Mouse (Mus musculus): ENCODE data around the gene Dapk1. TPM values are rescaled to one million over a fixed set of nuclear protein-coding genes. Genes with fewer than 3 reads are reported as not detected.

The Dapk1 gene
- polyA plus RNA-seq, 1 experiment, result 21.5 TPM

- Histone ChIP-seq H3K4me3 (ENCODE audit: extremely low read depth, insufficient read depth, insufficient read length) (no peak overlapping the region), H3K4me1 (ENCODE audit: control insufficient read depth, insufficient read depth, insufficient read length) (no peaks in the 10 kb centered on the region), H3K27ac (ENCODE audit: insufficient read depth, low read length) (no peak overlapping the region), H3K36me3 (ENCODE audit: control insufficient read depth, insufficient read depth, low read length) (no peaks in the 10 kb centered on the region), H3K27me3 (ENCODE audit: control insufficient read depth, insufficient read depth, low read length) (no peaks in the 10 kb centered on the region)
- DNase-seq (ENCODE audit: low read depth in 1 of 2, low spot score in 2 of 2), result no peak
- TF ChIP-seq CTCF (IDR thresholded peaks at IDR 0.05; ENCODE audit: extremely low read depth, insufficient read depth, insufficient read length, insufficient replicate concordance) (no peak), POLR2A (IDR thresholded peaks at IDR 0.05; ENCODE audit: low read depth, low read length) (no peak)
- WGBS, result 86% methylated on average over 8 of the region's 8 CpGs
Observed at GRCm38 (mm10) chr13:60696741-60697140, 95.0 kb downstream of the Dapk1 start.

DNA sequence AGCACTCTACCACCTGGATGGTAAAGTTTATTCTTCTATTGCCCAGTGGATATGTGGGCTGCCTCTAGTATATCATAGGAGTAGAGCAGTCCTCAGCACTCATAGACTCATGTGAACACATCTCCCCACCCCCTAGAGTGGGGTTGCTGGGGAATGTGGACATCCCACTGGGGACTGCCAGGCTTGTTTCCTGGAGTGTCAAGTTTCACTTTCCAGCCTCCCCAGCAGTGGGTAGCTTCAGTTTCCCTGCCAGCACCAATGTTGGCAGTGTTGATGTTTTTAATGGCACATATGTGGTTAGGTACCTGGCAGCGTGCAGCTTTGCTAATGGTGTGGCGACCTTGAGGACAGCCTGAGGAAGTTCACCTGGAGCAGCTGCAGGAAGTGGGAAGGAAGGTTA, 96.3 kb downstream of the Dapk1 start:
- Histone ChIP-seq H3K4me3 (ENCODE audit: extremely low read depth, insufficient read depth, insufficient read length) (no peak overlapping the region), H3K27ac (ENCODE audit: insufficient read depth, low read length) (no peak overlapping the region), H3K4me1 (ENCODE audit: control insufficient read depth, insufficient read depth, insufficient read length) (no peaks in the 10 kb centered on the region), H3K36me3 (ENCODE audit: control insufficient read depth, insufficient read depth, low read length) (no peaks in the 10 kb centered on the region), H3K27me3 (ENCODE audit: control insufficient read depth, insufficient read depth, low read length) (no peaks in the 10 kb centered on the region)
- WGBS, result 78% methylated on average over 2 of the region's 2 CpGs
- no peak for DNase-seq (ENCODE audit: low read depth in 1 of 2, low spot score in 2 of 2)
- no peak for TF ChIP-seq CTCF (IDR thresholded peaks at IDR 0.05; ENCODE audit: extremely low read depth, insufficient read depth, insufficient read length, insufficient replicate concordance)
- no peak for TF ChIP-seq POLR2A (IDR thresholded peaks at IDR 0.05; ENCODE audit: low read depth, low read length)

GRCm38 (mm10) chr13:60701671-60702171, 100.0 kb downstream of the Dapk1 start:
- no peak for DNase-seq (ENCODE audit: low read depth in 1 of 2, low spot score in 2 of 2)
- H3K36me3 ChIP-seq (ENCODE audit: control insufficient read depth, insufficient read depth, low read length), result no peaks in the 10 kb centered on the region
- H3K27ac ChIP-seq (ENCODE audit: insufficient read depth, low read length), result no peak overlapping the region
- H3K4me3 ChIP-seq (ENCODE audit: extremely low read depth, insufficient read depth, insufficient read length), result no peak overlapping the region
- 94% methylated on average over 12 of the region's 12 CpGs for WGBS
- H3K27me3 ChIP-seq (ENCODE audit: control insufficient read depth, insufficient read depth, low read length), result no peaks in the 10 kb centered on the region
- TF ChIP-seq POLR2A (IDR thresholded peaks at IDR 0.05; ENCODE audit: low read depth, low read length) (no peak), CTCF (IDR thresholded peaks at IDR 0.05; ENCODE audit: extremely low read depth, insufficient read depth, insufficient read length, insufficient replicate concordance) (no peak)
- H3K4me1 ChIP-seq (ENCODE audit: control insufficient read depth, insufficient read depth, insufficient read length), result no peaks in the 10 kb centered on the region

DNA sequence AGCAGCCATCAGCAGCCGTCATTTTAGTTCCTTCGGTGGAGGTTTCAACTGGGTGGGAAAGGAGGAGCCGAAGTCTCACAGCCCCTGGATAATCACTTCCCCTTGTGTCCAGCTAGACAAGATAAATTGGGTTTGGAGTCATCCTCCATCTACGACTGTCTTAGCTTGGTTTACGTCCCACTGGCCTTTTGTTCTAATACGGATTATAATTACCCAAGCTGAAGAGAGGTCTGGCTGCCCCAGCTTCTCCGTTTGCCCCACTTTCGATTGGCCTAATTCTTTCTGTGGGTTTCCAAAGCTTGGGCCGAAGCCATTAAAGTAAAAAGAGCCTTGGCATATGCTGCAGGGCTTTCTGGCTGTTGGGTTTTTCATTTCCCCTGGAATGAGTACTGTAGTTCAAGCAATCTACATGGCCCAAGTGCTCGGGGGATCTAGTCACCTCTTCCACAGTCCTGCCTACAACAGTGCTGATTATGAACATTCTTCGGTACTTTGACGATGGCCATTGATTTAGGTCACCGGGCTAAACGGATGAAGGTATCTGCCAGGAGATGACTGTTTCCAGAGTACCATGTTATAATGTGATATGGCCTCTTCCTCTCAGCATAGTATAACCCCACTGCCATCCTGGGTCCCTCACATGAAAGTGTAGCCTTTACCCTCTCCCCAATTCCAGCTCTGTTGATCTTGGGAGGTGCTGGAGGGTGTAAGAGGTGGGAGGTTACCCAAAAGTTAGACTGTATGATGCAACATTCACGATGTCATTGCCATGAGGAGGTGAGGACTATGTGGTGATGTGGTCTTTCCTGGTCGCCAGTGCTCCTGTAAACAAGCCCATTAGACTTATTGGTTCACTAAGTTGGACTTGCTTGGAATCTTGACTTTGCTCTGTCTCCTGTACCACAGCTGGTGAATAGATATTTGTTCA, 106.1 kb downstream of the Dapk1 start:
- Histone ChIP-seq H3K4me1 (ENCODE audit: control insufficient read depth, insufficient read depth, insufficient read length) (no peaks in the 10 kb centered on the region), H3K27me3 (ENCODE audit: control insufficient read depth, insufficient read depth, low read length) (no peaks in the 10 kb centered on the region), H3K36me3 (ENCODE audit: control insufficient read depth, insufficient read depth, low read length) (no peaks in the 10 kb centered on the region), H3K4me3 (ENCODE audit: extremely low read depth, insufficient read depth, insufficient read length) (no peak overlapping the region), H3K27ac (ENCODE audit: insufficient read depth, low read length) (no peak overlapping the region)
- no peak for TF ChIP-seq CTCF (IDR thresholded peaks at IDR 0.05; ENCODE audit: extremely low read depth, insufficient read depth, insufficient read length, insufficient replicate concordance)
- no peak for DNase-seq (ENCODE audit: low read depth in 1 of 2, low spot score in 2 of 2)
- 90% methylated on average over 16 of the region's 16 CpGs for WGBS

DNA sequence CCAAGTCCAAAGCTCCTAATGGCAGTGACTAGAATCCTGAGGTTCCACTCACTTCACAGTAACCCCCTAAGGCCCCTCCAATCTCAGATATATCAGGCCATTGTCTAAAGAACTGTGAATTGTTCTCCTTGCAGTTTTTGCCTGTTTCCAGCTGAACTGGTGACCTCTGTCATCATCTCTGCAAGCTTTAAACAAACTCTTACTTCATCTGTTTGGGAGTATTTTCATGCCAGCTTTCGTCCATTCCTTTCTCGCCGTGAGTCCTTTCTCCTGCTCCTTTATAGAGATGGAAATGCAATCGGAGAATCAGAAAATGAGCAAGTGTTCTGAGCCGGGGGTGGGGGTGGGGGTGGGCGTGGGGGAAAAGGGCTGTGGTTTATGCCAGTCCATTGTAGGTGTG, 107.4 kb downstream of the Dapk1 start:
- Histone ChIP-seq H3K27ac (ENCODE audit: insufficient read depth, low read length) (no peak overlapping the region), H3K4me1 (ENCODE audit: control insufficient read depth, insufficient read depth, insufficient read length) (no peaks in the 10 kb centered on the region), H3K27me3 (ENCODE audit: control insufficient read depth, insufficient read depth, low read length) (no peaks in the 10 kb centered on the region), H3K4me3 (ENCODE audit: extremely low read depth, insufficient read depth, insufficient read length) (no peak overlapping the region), H3K36me3 (ENCODE audit: control insufficient read depth, insufficient read depth, low read length) (no peaks in the 10 kb centered on the region)
- DNase-seq (ENCODE audit: low read depth in 1 of 2, low spot score in 2 of 2), result no peak
- 92% methylated on average over 6 of the region's 6 CpGs for WGBS
- no peak for TF ChIP-seq POLR2A (IDR thresholded peaks at IDR 0.05; ENCODE audit: low read depth, low read length)
- no peak for TF ChIP-seq CTCF (IDR thresholded peaks at IDR 0.05; ENCODE audit: extremely low read depth, insufficient read depth, insufficient read length, insufficient replicate concordance)

DNA sequence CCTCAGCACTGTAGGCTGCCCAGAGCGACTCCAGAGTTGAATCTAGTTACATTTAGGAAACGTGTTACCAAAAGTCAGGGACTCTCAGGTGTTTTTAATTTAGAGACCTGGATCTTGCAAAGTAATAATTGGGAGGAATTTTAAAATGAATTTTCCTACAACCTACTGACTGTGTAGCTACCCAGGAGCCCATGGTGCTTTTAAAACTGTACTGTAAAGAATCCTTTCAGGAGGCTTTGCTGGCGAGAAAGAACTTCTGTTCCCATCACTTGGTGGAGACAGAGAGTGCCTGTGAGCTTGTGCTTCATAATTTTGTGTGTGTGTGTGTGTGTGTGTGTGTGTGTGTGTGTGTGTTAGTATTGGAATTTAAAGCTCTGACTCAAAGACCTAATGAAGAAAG, 109.2 kb downstream of the Dapk1 start:
- 89% methylated on average over 3 of the region's 3 CpGs for WGBS
- no peaks in the 10 kb centered on the region for H3K4me1 ChIP-seq (ENCODE audit: control insufficient read depth, insufficient read depth, insufficient read length)
- TF ChIP-seq POLR2A (IDR thresholded peaks at IDR 0.05; ENCODE audit: low read depth, low read length) (no peak), CTCF (IDR thresholded peaks at IDR 0.05; ENCODE audit: extremely low read depth, insufficient read depth, insufficient read length, insufficient replicate concordance) (no peak)
- H3K36me3 ChIP-seq (ENCODE audit: control insufficient read depth, insufficient read depth, low read length), result no peaks in the 10 kb centered on the region
- no peaks in the 10 kb centered on the region for H3K27me3 ChIP-seq (ENCODE audit: control insufficient read depth, insufficient read depth, low read length)
- no peak for DNase-seq (ENCODE audit: low read depth in 1 of 2, low spot score in 2 of 2)
- H3K27ac ChIP-seq (ENCODE audit: insufficient read depth, low read length), result no peak overlapping the region
- H3K4me3 ChIP-seq (ENCODE audit: extremely low read depth, insufficient read depth, insufficient read length), result no peak overlapping the region

GRCm38 (mm10) chr13:60713537-60713936, 111.8 kb downstream of the Dapk1 start:
- H3K27ac ChIP-seq (ENCODE audit: insufficient read depth, low read length), result no peak overlapping the region
- H3K36me3 ChIP-seq (ENCODE audit: control insufficient read depth, insufficient read depth, low read length), result no peaks in the 10 kb centered on the region
- WGBS, result 91% methylated on average over 4 of the region's 4 CpGs
- TF ChIP-seq CTCF (IDR thresholded peaks at IDR 0.05; ENCODE audit: extremely low read depth, insufficient read depth, insufficient read length, insufficient replicate concordance) (no peak), POLR2A (IDR thresholded peaks at IDR 0.05; ENCODE audit: low read depth, low read length) (no peak)
- no peak overlapping the region for H3K4me3 ChIP-seq (ENCODE audit: extremely low read depth, insufficient read depth, insufficient read length)
- no peaks in the 10 kb centered on the region for H3K27me3 ChIP-seq (ENCODE audit: control insufficient read depth, insufficient read depth, low read length)
- DNase-seq (ENCODE audit: low read depth in 1 of 2, low spot score in 2 of 2), result no peak
- no peaks in the 10 kb centered on the region for H3K4me1 ChIP-seq (ENCODE audit: control insufficient read depth, insufficient read depth, insufficient read length)

Data from spleen, adult 2 months (tissue).